Mouse (Mus musculus): ENCODE data around the gene Gm3298.
"Not testable (repeated sequence)": the region's sequence is repeated elsewhere in the genome, so short reads cannot be mapped to it uniquely, and the experiment has no call there.

Gene Gm3298

DNA sequence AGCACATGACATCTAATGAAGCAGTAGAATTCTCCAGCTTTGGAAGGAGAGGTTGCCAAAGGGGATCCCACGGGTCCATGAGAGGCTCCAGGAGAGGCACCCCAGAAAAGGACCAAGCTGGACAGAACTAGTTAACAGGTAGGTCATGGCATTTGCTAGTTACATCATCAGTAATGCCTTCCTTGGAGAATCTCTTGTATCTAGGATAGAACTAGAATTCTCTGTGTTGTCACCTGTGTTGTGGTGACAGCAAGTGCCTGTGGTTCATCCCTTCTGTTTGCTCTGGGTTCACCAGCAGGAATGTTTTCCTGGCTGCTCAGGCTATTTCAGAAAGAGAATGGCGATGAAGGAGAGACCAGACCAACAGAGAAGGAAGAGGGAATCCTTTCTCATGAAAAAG is at the start of gene Gm3298:
Gene Gm3298, plus strand, starts transcription at position 301 of the 400 bp plus-strand sequence.
- DNase-seq, result not testable (repeated sequence)

DNA sequence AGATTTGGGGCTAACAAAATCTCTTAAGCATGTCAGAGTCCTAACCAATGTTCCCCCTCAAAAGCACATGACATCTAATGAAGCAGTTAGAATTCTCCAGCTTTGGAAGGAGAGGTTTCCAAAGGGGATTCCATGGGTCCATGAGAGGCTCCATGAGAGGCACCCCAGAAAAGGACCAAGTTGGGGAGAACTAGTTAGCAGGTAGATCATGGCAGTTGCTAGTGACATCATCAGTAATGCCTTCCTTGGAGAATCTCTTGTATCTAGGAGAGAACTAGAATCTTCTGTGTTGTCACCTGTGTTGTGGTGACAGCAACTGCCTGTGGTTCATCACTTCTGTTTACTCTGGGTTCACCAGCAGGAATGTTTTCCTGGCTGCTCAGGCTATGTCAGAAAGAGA is 32.1 kb upstream of the Gm3298 start, which contains the start of gene Gm8297:
Gene Gm8297, plus strand, starts transcription at position 301 of the 400 bp plus-strand sequence.
- not testable (repeated sequence) for DNase-seq

- DNase-seq, result not testable (repeated sequence)
Measured at GRCm38 (mm10) chr14:5050329-5050728, 34.6 kb downstream of the Gm3298 start, which contains the start of gene 4930555G01Rik. Gene 4930555G01Rik, plus strand, starts transcription at chr14:5050629.

Data from retina, postnatal 1 day (tissue).